Mouse (Mus musculus) G1E (cell line): ENCODE results near the gene Btbd6. TPM values are rescaled to one million over a fixed set of nuclear protein-coding genes. Genes with fewer than 3 reads are reported as not detected.

Source experiments
- ATAC-seq: 2 replicates; pipeline ENCODE4 v1.8.0; 2016; ENCODE audit warnings: mild to moderate bottlenecking; ENCODE audit not compliant: insufficient number of reproducible peaks, poor library complexity, low FRiP score, severe bottlenecking; ENCODE audit errors: extremely low read depth
- DNase-seq: peaks from one replicate; pipeline ENCODE4 v3.0.0; 2012; ENCODE audit warnings: low spot score
- H3K27me3 ChIP-seq: 2 replicates; pipeline ENCODE4 v1.6.1; 2012; ENCODE audit warnings: mild to moderate bottlenecking, low read length, inconsistent platforms; ENCODE audit not compliant: insufficient read depth
- H3K36me3 ChIP-seq: replicated peaks from 2 replicates; pipeline ENCODE3; 2012; ENCODE audit warnings: mild to moderate bottlenecking, inconsistent platforms
- H3K4me1 ChIP-seq: 2 replicates; pipeline ENCODE4 v1.6.1; 2012; ENCODE audit warnings: low read depth, low read length, inconsistent platforms, mixed read lengths; ENCODE audit not compliant: insufficient read depth
- H3K4me3 ChIP-seq: 2 replicates; pipeline ENCODE4 v1.5.1; 2012; ENCODE audit warnings: low read depth, mild to moderate bottlenecking, inconsistent platforms, low read length, moderate library complexity, mixed read lengths
- H3K9me3 ChIP-seq: replicated peaks from 2 replicates; pipeline ENCODE4 v1.6.1; 2012; ENCODE audit warnings: inconsistent platforms
- CTCF ChIP-seq: IDR thresholded peaks from 2 replicates; pipeline ENCODE4 v1.5.1; 2012; ENCODE audit warnings: low read depth, low read length, inconsistent platforms, mixed read lengths
- GATA1 ChIP-seq: IDR thresholded peaks from 2 replicates; pipeline ENCODE4 v1.6.1; 2012; ENCODE audit warnings: borderline replicate concordance, low read length, inconsistent platforms, mixed read lengths
- GATA2 ChIP-seq: IDR thresholded peaks from 2 replicates; pipeline ENCODE4 v1.6.1; 2012; ENCODE audit warnings: low read depth, low read length, inconsistent platforms, borderline replicate concordance
- POLR2AphosphoS5 ChIP-seq: IDR thresholded peaks from 2 replicates; pipeline ENCODE4 v1.6.1; 2012; ENCODE audit warnings: low read depth, low read length, inconsistent platforms; ENCODE audit not compliant: insufficient replicate concordance
- TAL1 ChIP-seq: conservative IDR thresholded peaks from 2 replicates; pipeline ENCODE4 v1.6.1; 2012; ENCODE audit warnings: low read depth, low read length, inconsistent platforms, mixed read lengths
- polyA plus RNA-seq: library from polyadenylated mRNA; stranded (reverse); fragments of >175 nt; gene quantifications from 2 replicates; pipeline ENCODE4 v1.2.3, GENCODE M21; 2012
- total RNA-seq, 2 experiments: library from RNA; stranded (forward) in 1 of 2; stranded (reverse) in 1 of 2; fragments of 200-1000 nt in 1 of 2; fragments of >200 nt in 1 of 2; fragmentation: Nextera tagmentation in 1 of 2; gene quantifications; 2 replicates each; pipeline ENCODE4 v1.2.3; 2014 to 2017

The Btbd6 gene
- total and polyA plus RNA-seq, 3 experiments, result 11.1 to 68.3 (median 15.9) TPM

- TF ChIP-seq CTCF, result no peak
- no peak for TF ChIP-seq GATA2
- TF ChIP-seq POLR2AphosphoS5, result no peak
- no peak for TF ChIP-seq GATA1
- no peak for TF ChIP-seq TAL1
- Histone ChIP-seq H3K4me3 (no peak overlapping the region), H3K36me3 (peaks cover 99% of the 10 kb centered on the region), H3K4me1 (no peaks in the 10 kb centered on the region; the same call in 1 of the 2 replicates), H3K9me3 (no peaks in the 10 kb centered on the region), H3K27me3 (no peaks in the 10 kb centered on the region)
- ATAC-seq, result no peak
- no peak for DNase-seq
These were observed 10.5 kb upstream of the Btbd6 start for GRCm38 (mm10) chr12:112965783-112966182.

- no peak for ATAC-seq
- TF ChIP-seq POLR2AphosphoS5 (no peak), GATA1 (no peak), GATA2 (no peak), TAL1 (no peak), CTCF (no peak)
- Histone ChIP-seq H3K36me3 (peaks cover 99% of the 10 kb centered on the region), H3K4me1 (no peaks in the 10 kb centered on the region; the same call in 1 of the 2 replicates), H3K4me3 (no peak overlapping the region), H3K27me3 (no peaks in the 10 kb centered on the region), H3K9me3 (no peaks in the 10 kb centered on the region)
- no peak for DNase-seq
These were observed 7.3 kb upstream of the Btbd6 start for GRCm38 (mm10) chr12:112968943-112969342.

GRCm38 (mm10) chr12:112969616-112970015, 6.7 kb upstream of the Btbd6 start:
- Histone ChIP-seq H3K27me3 (no peaks in the 10 kb centered on the region), H3K9me3 (no peaks in the 10 kb centered on the region), H3K4me3 (no peak overlapping the region), H3K4me1 (no peaks in the 10 kb centered on the region; the same call in 1 of the 2 replicates), H3K36me3 (peaks cover 99% of the 10 kb centered on the region)
- ATAC-seq (no peak), DNase-seq (no peak)
- no peak for TF ChIP-seq CTCF
- TF ChIP-seq POLR2AphosphoS5, result no peak
- no peak for TF ChIP-seq GATA1
- TF ChIP-seq TAL1, result no peak
- no peak for TF ChIP-seq GATA2

DNA sequence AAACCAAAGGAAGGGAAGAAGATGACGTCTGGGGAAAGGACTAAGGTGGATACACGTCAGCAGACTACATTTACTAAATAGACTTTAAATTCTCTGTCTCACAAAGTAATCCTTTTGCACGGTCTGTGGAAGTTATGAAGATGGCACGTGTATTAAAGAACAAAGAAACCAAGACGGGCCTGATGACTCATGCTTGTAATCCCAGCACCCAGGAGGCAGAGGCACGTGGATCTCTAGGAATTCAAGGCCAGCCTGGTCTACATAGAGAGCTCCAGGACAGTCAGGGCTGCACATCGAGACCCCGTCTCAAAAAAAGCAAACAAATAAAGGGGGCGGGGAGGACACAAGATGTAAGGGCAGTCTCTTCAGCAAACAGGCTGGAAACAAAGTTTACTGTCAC, 1.5 kb upstream of the Btbd6 start:
- ATAC-seq (no peak), DNase-seq (no peak)

GRCm38 (mm10) chr12:112977156-112977555, 874 bp downstream of the Btbd6 start:
- Histone ChIP-seq H3K4me1 (peaks cover 34% of the 10 kb centered on the region), H3K36me3 (peaks cover 90% of the 10 kb centered on the region), H3K27me3 (no peaks in the 10 kb centered on the region), H3K9me3 (no peaks in the 10 kb centered on the region), H3K4me3 (peak overlapping the region; percentile 78)
- no peak for ATAC-seq
- DNase-seq, result no peak
- no peak for TF ChIP-seq TAL1
- no peak for TF ChIP-seq POLR2AphosphoS5
- TF ChIP-seq GATA2, result no peak
- TF ChIP-seq GATA1, result no peak
- no peak for TF ChIP-seq CTCF

More for the DNA sequence above, 1.5 kb upstream of the Btbd6 start:
- TF ChIP-seq TAL1 (no peak), GATA1 (no peak), CTCF (no peak), POLR2AphosphoS5 (no peak), GATA2 (no peak)
- no peaks in the 10 kb centered on the region for H3K9me3 ChIP-seq
- peaks cover 26% of the 10 kb centered on the region for H3K4me1 ChIP-seq
- H3K36me3 ChIP-seq, result peaks cover 88% of the 10 kb centered on the region
- no peaks in the 10 kb centered on the region for H3K27me3 ChIP-seq
- no peak overlapping the region for H3K4me3 ChIP-seq

- ATAC-seq, result peak; percentile 17; the same call in 1 of the 2 replicates
- Histone ChIP-seq H3K4me3 (no peak overlapping the region), H3K36me3 (peaks cover 97% of the 10 kb centered on the region), H3K27me3 (no peaks in the 10 kb centered on the region), H3K4me1 (peaks cover 32% of the 10 kb centered on the region), H3K9me3 (no peaks in the 10 kb centered on the region)
- no peak for DNase-seq
- no peak for TF ChIP-seq TAL1
- no peak for TF ChIP-seq GATA1
- no peak for TF ChIP-seq GATA2
- TF ChIP-seq CTCF, result no peak
- TF ChIP-seq POLR2AphosphoS5, result no peak
These were observed 5.7 kb downstream of the Btbd6 start for GRCm38 (mm10) chr12:112982031-112982430.
